Mouse (Mus musculus): ENCODE results near the gene Elfn2.

Elfn2 gene

GRCm38 (mm10) chr15:78720532-78720931 is 2.0 kb upstream of the Elfn2 start:
- DNase-seq (ENCODE audit: low spot score), result no peak

DNA sequence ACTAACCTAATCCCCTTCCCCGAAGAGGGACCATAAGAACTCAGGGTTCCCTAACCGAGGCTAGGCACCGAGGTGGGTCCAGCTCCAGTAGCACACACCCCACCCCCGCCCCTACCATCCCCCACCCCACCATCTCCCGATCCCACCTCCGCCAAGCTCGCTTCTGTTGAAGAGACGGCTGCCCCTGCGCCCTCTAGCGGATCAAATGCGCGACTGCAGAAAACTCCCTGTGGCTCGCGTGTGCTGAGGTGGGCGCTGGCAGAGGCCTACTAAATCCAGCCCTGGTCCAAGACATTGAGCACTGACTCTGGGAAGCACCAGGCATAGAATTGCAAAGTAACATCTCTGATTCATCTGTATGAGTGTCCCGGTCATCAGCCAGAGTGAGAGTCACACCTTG is 1.5 kb upstream of the Elfn2 start:
- DNase-seq (ENCODE audit: low spot score), result peak; percentile 77

DNA sequence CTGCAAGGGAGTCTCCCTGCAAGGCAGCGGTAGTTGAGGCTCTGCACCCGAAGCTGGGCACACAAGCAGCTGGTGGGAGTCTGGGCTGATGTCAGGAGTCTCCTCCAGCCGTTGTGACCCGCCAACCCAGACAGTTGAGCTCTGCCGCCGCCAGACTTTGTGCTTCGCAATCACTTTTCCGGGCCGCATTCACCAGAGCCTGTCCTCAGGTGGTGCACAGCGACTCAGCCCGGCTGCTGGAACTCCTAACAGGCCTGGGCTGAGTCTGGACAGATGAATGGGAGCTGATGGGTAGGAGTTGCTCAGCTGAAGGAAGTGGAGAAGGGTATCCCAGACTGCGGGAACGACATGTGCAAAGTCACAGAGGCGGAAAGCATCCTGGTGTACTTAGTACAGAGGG is 845 bp upstream of the Elfn2 start:
- no peak for DNase-seq (ENCODE audit: low spot score)

DNA sequence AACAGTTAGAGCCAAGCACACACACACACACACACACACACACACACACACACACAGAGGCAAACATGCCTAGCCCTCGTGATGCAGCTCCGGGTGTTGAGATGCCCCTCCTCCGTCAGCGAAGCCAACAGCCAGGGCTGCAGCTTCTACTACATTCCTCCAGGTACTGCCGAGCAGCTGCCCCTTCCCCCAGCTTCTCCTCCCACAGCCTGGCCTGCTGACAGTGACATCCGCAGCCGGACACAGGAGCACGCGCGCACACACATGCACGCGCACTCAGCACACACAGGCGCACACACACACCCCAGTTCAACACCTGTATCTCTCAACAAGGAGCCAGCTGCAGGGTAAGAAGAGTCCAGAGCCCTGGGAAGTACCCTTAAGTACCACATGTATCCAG is 1.6 kb downstream of the Elfn2 start:
- DNase-seq (ENCODE audit: low spot score), result no peak

DNA sequence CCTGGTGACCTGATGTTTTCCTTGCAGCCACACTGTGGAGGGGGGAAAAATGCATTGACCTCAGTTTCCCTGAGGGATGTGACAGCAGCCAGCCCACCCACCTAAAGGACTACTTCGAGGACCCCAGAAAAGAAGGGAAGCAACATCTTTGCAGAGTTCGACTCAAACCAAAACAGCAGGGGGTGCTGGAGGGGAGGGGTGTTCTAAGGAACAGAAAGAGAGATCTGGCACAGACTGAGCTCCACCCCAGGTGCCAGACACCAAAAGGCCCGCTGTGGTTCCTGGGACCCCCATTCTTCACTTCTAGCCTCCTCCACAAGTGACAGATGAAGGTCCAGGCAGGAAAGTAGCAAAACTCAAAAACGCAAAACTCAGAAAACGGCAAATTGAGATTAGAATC is 2.7 kb downstream of the Elfn2 start:
- no peak for DNase-seq (ENCODE audit: low spot score)

DNA sequence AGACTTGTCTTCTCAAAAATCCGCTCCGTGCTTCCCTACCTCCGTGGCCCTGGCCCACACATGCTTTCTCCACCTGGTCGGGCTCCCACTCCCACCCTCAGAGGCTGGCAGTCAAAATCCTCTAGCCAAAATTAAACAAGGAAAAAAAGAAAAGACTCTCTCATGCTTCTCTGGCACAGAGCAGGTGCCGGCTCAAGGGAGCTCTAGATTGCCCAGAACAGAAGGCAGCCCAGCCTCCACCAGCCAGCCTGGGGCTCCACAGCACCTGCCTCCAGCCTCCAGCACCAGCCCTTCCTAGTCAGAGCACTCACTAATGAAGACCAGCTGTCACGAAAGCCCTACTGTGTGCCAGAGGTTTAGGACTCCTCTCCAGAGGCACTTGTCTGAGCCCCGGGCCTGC is 4.8 kb downstream of the Elfn2 start:
- no peak for DNase-seq (ENCODE audit: low spot score)

DNA sequence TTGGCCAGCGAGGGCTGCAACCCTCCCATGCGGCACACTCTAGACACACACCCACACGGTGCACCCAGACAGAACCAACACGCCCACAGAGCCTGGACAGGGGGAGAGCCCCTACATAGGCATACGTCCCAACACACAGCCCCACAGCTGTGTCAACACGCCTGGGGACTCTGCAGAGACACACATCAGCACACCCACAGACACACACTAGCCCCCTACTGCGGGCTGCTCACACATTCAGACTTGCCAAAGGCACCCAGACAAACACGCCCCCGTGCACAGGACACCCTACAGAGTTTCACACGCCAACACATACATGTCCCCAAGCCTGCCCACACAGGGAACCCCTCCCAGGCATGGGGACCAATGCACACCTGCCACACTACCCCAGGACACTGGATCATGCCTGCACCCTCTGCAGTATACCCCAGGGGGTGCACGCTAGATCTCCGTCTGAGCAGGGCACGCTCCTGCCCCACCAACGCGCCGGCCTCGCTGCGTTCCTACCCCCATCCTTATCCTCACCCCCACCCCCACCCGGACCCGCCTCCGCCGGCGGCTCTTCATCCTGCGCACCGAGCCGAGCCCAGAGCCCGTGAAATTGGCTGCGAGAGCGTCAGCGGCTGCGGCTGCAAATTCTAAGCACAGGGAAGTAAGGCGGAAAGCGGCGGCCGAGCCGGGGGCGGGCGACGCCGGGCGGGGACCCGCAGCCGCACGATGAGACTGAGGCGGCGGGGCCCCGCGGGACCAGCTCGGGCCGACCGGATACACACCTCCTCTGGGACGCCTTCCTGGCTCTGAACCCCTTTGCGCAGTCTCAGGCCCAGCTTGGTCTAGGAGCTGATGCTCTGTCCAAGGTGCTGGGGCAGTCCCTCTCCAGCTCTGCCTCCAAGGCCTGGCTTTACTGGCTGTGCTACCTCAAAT is 6.0 kb downstream of the Elfn2 start:
- peak; percentile 60 for DNase-seq (ENCODE audit: low spot score)

DNA sequence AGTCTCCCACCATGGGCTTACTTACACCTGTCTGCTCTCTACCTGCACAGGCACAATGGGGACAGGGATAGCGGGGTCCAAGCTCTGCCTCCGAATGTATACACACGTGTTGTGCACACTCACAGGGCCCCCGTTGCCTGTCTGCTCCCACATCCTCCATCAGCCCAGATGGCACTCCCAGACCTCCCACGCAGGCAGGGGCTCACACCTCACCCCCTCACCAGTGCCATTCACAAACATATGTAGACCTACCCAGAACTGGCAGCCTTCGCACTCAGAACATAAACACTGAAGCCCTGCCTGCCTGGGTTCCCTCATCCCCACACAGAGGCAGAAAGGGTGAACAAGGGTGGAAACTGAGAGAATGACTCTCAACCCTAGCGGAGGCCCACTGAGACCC is 6.6 kb downstream of the Elfn2 start:
- DNase-seq (ENCODE audit: low spot score), result peak; percentile 81

GRCm38 (mm10) chr15:78710634-78711033 is 7.9 kb downstream of the Elfn2 start:
- DNase-seq (ENCODE audit: low spot score), result no peak

- peak; percentile 68 for DNase-seq (ENCODE audit: low spot score)
These were observed 8.8 kb downstream of the Elfn2 start for GRCm38 (mm10) chr15:78709767-78710166.

DNA sequence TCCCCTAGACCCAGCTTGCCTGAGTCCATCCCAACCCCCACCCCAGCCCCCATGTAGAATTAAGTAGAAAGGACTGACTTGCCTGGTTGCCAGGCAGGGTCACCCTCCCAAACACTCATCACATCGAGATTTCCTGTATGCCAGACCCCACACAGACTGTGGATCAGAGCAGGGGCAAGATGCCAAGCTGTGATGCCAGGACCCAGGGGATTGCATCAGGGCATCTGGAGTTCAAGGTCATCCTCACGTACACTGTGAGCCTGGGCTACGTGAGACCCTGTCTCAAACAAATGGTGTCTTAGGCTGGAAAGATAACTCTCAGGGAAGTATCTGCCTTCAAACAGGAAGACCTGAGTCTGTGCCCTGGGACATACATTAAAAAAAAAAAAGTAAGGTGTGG is 11.9 kb downstream of the Elfn2 start:
- no peak for DNase-seq (ENCODE audit: low spot score)

GRCm38 (mm10) chr15:78704824-78705223 is 13.7 kb downstream of the Elfn2 start:
- DNase-seq (ENCODE audit: low spot score), result no peak

DNA sequence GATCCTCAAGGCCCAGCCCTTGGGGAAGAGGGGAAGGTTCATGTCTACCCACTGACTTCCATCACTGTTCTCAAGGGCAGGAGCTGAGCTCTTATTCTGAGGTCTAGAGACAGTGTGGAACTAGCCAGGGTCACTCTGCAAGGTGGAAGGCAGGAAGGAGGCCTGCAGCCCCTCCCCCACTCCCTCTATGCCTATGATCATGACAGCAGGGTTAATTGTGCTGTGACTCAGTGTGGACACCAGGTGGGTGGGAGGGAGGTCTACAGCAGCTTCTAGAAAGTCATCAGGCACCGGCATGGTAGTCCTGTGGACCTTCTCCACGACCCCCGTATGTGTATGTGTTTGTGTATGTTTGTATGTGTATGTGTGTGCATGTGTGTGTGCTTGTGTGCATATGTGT is 14.6 kb downstream of the Elfn2 start:
- no peak for DNase-seq (ENCODE audit: low spot score)

- DNase-seq (ENCODE audit: low spot score), result no peak
These were observed 18.2 kb downstream of the Elfn2 start for GRCm38 (mm10) chr15:78700420-78700819.

GRCm38 (mm10) chr15:78699513-78699912 is 19.1 kb downstream of the Elfn2 start:
- DNase-seq (ENCODE audit: low spot score), result no peak

GRCm38 (mm10) chr15:78698491-78699135 is 20.0 kb downstream of the Elfn2 start:
- DNase-seq (ENCODE audit: low spot score), result peak; percentile 73

- DNase-seq (ENCODE audit: low spot score), result peak; percentile 80
These were observed 20.5 kb downstream of the Elfn2 start for GRCm38 (mm10) chr15:78698084-78698483.

DNA sequence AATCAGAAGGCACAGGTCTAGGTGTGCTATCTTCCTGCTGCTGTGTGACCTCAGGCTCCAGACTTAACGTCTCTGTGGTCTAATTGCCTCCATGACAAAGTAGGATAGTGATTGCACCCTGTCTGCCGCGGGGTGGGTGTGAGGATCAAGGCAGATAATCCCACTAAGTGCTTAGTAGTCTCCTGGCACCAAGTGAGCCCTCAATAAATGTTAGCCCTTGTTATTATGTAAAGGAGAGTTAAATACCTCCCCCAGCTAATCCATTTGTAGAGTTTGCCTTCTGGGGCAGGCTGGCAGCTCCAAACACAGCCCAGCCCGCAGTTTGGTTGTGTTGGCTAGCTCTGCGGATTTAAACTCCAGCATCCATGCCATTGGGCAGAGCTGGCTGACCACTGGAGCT is 22.8 kb downstream of the Elfn2 start:
- DNase-seq (ENCODE audit: low spot score), result no peak

- no peak for DNase-seq (ENCODE audit: low spot score)
These were observed 26.1 kb downstream of the Elfn2 start for GRCm38 (mm10) chr15:78692505-78692904.

- DNase-seq (ENCODE audit: low spot score), result no peak
These were observed 27.9 kb downstream of the Elfn2 start for GRCm38 (mm10) chr15:78690716-78691115.

- DNase-seq (ENCODE audit: low spot score), result no peak
These were observed 31.7 kb downstream of the Elfn2 start for GRCm38 (mm10) chr15:78686910-78687309.

DNA sequence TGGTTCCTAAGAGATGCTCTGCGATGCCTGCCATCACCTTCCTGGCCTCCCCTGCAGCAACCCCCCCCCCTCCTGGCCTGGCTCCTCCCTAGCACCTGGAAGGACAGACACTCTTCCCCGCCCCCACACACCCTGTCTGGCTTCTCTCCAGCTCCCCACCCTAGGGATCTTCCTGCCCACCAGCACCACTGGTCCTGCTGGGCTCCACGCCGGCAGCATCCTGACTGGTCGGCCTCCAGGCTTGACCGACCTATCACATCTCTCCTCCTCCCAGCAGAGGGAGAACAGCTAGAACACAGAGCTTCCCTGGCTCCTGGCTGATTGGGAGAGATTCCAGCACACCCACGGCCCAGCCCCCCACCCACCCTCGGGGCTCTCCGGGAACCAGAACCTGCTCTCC is 34.5 kb downstream of the Elfn2 start:
- DNase-seq (ENCODE audit: low spot score), result peak; percentile 69

GRCm38 (mm10) chr15:78683474-78683873 is 35.1 kb downstream of the Elfn2 start:
- no peak for DNase-seq (ENCODE audit: low spot score)

DNA sequence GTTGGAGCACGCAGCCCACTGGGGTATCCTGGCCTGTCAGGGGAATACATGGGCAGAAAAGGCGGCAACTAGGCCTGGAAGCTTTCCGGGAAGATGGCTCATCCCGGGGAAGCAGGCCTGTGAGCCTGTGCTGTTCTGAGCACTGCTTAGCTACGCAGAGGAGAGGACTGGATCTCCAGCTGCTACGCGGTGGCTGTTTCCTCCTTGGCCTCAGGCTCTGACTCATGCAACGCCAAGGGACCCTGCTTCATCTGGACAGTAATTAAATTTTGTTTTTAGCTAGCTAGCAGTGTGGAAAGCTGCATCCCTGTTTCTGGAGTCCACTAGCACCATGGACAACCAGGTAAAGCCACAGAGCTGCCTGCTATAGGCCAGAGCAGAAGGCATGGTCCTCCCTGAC is 36.8 kb downstream of the Elfn2 start:
- DNase-seq (ENCODE audit: low spot score), result no peak

Data from layer of hippocampus, adult 11-12 months (tissue).